ENCODE assay signal across 8 mouse cellular contexts in the genomic region with DNA sequence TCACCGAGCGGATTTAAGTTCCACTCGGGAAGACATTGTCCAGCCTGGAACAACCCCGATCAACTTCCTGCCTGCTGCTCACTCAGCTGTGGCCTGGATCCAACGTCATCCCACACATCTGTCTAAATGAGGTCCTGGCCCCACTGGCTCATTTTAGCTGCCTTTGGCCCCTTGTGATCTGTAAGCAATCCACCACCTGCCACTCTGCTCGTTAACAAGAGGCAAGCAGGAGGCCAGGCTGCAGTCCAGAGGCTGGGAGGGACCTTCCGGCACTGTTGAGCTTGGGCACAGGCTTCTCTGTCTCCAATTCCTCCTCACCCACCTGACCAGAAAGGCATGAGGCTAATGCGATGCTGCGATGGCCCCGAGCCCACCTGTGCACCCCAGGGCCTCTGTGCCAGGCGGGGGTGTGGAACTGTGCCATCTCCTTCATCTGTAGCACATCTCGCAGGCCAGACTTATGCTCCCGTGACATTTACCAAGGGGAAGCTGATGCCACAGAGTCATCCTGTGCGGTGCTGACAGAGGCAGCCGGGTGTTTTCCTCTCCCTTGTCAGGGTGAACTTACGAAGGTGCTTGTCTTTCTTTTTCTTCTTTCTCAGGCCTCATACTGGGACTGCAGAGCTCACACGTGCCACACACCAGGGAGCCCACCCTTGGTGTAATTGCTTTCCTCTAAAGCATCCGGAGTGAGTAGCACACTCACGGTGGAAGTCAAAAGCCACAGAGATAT. TPM values are rescaled to one million over a fixed set of nuclear protein-coding genes. Genes with fewer than 3 reads are reported as not detected.
DNase-seq lines count a peak whose midpoint lies in the region; ATAC-seq and TF ChIP-seq lines count a peak whose summit lies in the region.

No protein-coding gene starts in this region.

- ATAC-seq in CD4-positive, CD25-positive, alpha-beta regulatory T cell, adult 4 months: peak; percentile 80
- ATAC-seq in heart, postnatal 0 days (ENCODE audit: insufficient read depth, low read depth): no peak
- ATAC-seq in limb, embryonic 14.5 days (ENCODE audit: low FRiP score, low read depth): peak; percentile 49; the same call in 1 of the 2 replicates
- ATAC-seq in forebrain, embryonic 16.5 days: no peak
- no peak for ATAC-seq in hindbrain, embryonic 16.5 days

- 47% methylated on average over 19 of the region's 19 CpGs for WGBS in heart, postnatal 0 days
- WGBS in limb, embryonic 14.5 days: 40% methylated on average over 19 of the region's 19 CpGs
- 56% methylated on average over 19 of the region's 19 CpGs for WGBS in forebrain, embryonic 16.5 days
- WGBS in forebrain, embryonic 10.5 days: 67% methylated on average over 19 of the region's 19 CpGs
- 56% methylated on average over 19 of the region's 19 CpGs for WGBS in hindbrain, embryonic 16.5 days

- no peaks in the 10 kb centered on the region for H3K27me3 ChIP-seq in heart, postnatal 0 days (ENCODE audit: control insufficient read depth, insufficient read depth, low read length)
- H3K27me3 ChIP-seq in limb, embryonic 14.5 days (ENCODE audit: control insufficient read depth, insufficient read depth, low read length): no peaks in the 10 kb centered on the region
- no peaks in the 10 kb centered on the region for H3K27me3 ChIP-seq in forebrain, embryonic 16.5 days (replicated peaks; ENCODE audit: control insufficient read depth, insufficient read depth, low read length)
- 0 out of 2 replicates have a peak, but pooled peaks cover 3% of the 10 kb centered on the region for H3K27me3 ChIP-seq in forebrain, embryonic 10.5 days (ENCODE audit: poor library complexity, severe bottlenecking)
- H3K27me3 ChIP-seq in hindbrain, embryonic 16.5 days (replicated peaks; ENCODE audit: control insufficient read depth, insufficient read depth, low read length): no peaks in the 10 kb centered on the region

- no peak overlapping the region for H3K4me2 ChIP-seq in heart, postnatal 0 days (ENCODE audit: low read depth, low read length)
- H3K4me2 ChIP-seq in limb, embryonic 14.5 days (replicated peaks; ENCODE audit: low read depth, low read length, severe bottlenecking): no peak overlapping the region
- no peak overlapping the region for H3K4me2 ChIP-seq in forebrain, embryonic 16.5 days (ENCODE audit: low read length)
- H3K4me2 ChIP-seq in hindbrain, embryonic 16.5 days (ENCODE audit: low read length): no peak overlapping the region

- TF ChIP-seq POLR2A in limb, embryonic 14.5 days (IDR thresholded peaks at IDR 0.05; ENCODE audit: borderline replicate concordance, extremely low read depth, insufficient read depth, insufficient read length): no peak

- H3K4me3 ChIP-seq in heart, postnatal 0 days (ENCODE audit: low read depth, low read length): no peak overlapping the region
- H3K4me3 ChIP-seq in limb, embryonic 14.5 days (replicated peaks; ENCODE audit: low read length): no peak overlapping the region
- no peak overlapping the region for H3K4me3 ChIP-seq in forebrain, embryonic 16.5 days (replicated peaks; ENCODE audit: low read length)
- no peak overlapping the region for H3K4me3 ChIP-seq in forebrain, embryonic 10.5 days
- H3K4me3 ChIP-seq in hindbrain, embryonic 16.5 days (ENCODE audit: low read length): no peak overlapping the region

- no peak overlapping the region for H3K27ac ChIP-seq in heart, postnatal 0 days (ENCODE audit: low read depth)
- H3K27ac ChIP-seq in limb, embryonic 14.5 days (replicated peaks; ENCODE audit: low read depth, low read length): no peak overlapping the region
- no peak overlapping the region for H3K27ac ChIP-seq in forebrain, embryonic 16.5 days (ENCODE audit: low read length)
- no peak overlapping the region for H3K27ac ChIP-seq in forebrain, embryonic 10.5 days
- no peak overlapping the region for H3K27ac ChIP-seq in hindbrain, embryonic 16.5 days (ENCODE audit: low read depth, low read length)

- no peaks in the 10 kb centered on the region for H3K9me3 ChIP-seq in heart, postnatal 0 days (replicated peaks; ENCODE audit: control insufficient read depth, low read length)
- no peaks in the 10 kb centered on the region for H3K9me3 ChIP-seq in limb, embryonic 14.5 days (ENCODE audit: control insufficient read depth, low read length)
- H3K9me3 ChIP-seq in forebrain, embryonic 16.5 days (ENCODE audit: control insufficient read depth, low read length): no peaks in the 10 kb centered on the region
- H3K9me3 ChIP-seq in forebrain, embryonic 10.5 days: no peaks in the 10 kb centered on the region
- peaks cover 5% of the 10 kb centered on the region; the same call in 1 of the 2 replicates for H3K9me3 ChIP-seq in hindbrain, embryonic 16.5 days (ENCODE audit: control insufficient read depth, low read length)

- DNase-seq in adrenal gland, postnatal 14 days: peak; percentile 51
- peak; percentile 35 for DNase-seq in heart, postnatal 0 days (ENCODE audit: low spot score)
- DNase-seq in limb, embryonic 14.5 days (ENCODE audit: low spot score): peak; percentile 27
- DNase-seq in layer of hippocampus, postnatal 10 days (ENCODE audit: low spot score in 2 of 2): no peak
- DNase-seq in forebrain, embryonic 10.5 days (ENCODE audit: extremely low spot score, low spot score): no peak

- TF ChIP-seq CTCF in heart, postnatal 0 days (IDR thresholded peaks at IDR 0.05; ENCODE audit: low read depth): no peak

- no peaks in the 10 kb centered on the region for H3K4me1 ChIP-seq in heart, postnatal 0 days (ENCODE audit: control insufficient read depth, insufficient read depth)
- H3K4me1 ChIP-seq in limb, embryonic 14.5 days (ENCODE audit: control insufficient read depth, insufficient read depth, low read length): peaks cover 13% of the 10 kb centered on the region
- H3K4me1 ChIP-seq in forebrain, embryonic 16.5 days (replicated peaks; ENCODE audit: control insufficient read depth, insufficient read depth, low read length): no peaks in the 10 kb centered on the region
- peaks cover 14% of the 10 kb centered on the region for H3K4me1 ChIP-seq in forebrain, embryonic 10.5 days
- no peaks in the 10 kb centered on the region; the same call in 1 of the 2 replicates for H3K4me1 ChIP-seq in hindbrain, embryonic 16.5 days (ENCODE audit: control insufficient read depth, insufficient read depth, low read depth, low read length)

- no peaks in the 10 kb centered on the region for H3K36me3 ChIP-seq in heart, postnatal 0 days (replicated peaks; ENCODE audit: control insufficient read depth, insufficient read depth, low read length)
- H3K36me3 ChIP-seq in limb, embryonic 14.5 days (ENCODE audit: control insufficient read depth, insufficient read depth, low read length): no peaks in the 10 kb centered on the region
- no peaks in the 10 kb centered on the region for H3K36me3 ChIP-seq in forebrain, embryonic 16.5 days (ENCODE audit: control insufficient read depth, insufficient read depth)
- no peaks in the 10 kb centered on the region for H3K36me3 ChIP-seq in forebrain, embryonic 10.5 days (replicated peaks)
- H3K36me3 ChIP-seq in hindbrain, embryonic 16.5 days (ENCODE audit: control insufficient read depth, insufficient read depth, low read length): no peaks in the 10 kb centered on the region

- TF ChIP-seq EP300 in heart, postnatal 0 days (IDR thresholded peaks at IDR 0.05; ENCODE audit: low read depth): no peak

- H3K9ac ChIP-seq in heart, postnatal 0 days (replicated peaks; ENCODE audit: low read depth, low read length): no peak overlapping the region
- no peak overlapping the region for H3K9ac ChIP-seq in limb, embryonic 14.5 days (ENCODE audit: low read depth, low read length, severe bottlenecking)
- no peak overlapping the region for H3K9ac ChIP-seq in forebrain, embryonic 16.5 days (replicated peaks; ENCODE audit: low read depth, low read length)
- no peak overlapping the region for H3K9ac ChIP-seq in hindbrain, embryonic 16.5 days (ENCODE audit: low read depth, low read length)

RNA-seq across cellular contexts. Expression of gene Zdhhc7, which starts 33.2 kb away (rescaled TPM):
- polyA plus RNA-seq in CD4-positive, CD25-positive, alpha-beta regulatory T cell, adult 4 months (2017; shearing (Covaris generic)): 1 to 10 TPM; 4.9 to 5.4 TPM
- total RNA-seq in adrenal gland, postnatal 14 days (2021): 45.3 and 48.1 TPM in 2 replicates
- total RNA-seq in heart, postnatal 0 days (2014; rRNA removed; ENCODE audit: low replicate concordance): 57.6 and 86.8 TPM in 2 replicates
- polyA plus RNA-seq in heart, postnatal 0 days (2015; fragmentation: Nextera tagmentation; extraction: Ambion mirVana): 33.5 and 35.2 TPM in 2 replicates
- polyA plus RNA-seq in limb, embryonic 14.5 days (2012; rRNA removed): 38.2 and 44.8 TPM in 2 replicates
- polyA plus RNA-seq in limb, embryonic 14.5 days (2014; fragmentation: Nextera tagmentation; extraction: Ambion mirVana): 29.7 and 33.1 TPM in 2 replicates
- total RNA-seq in layer of hippocampus, postnatal 10 days (2021): 10 to 100 TPM; 37.7 to 40.4 TPM
- 28.9 and 29.7 TPM in 2 replicates for polyA plus RNA-seq in forebrain, embryonic 16.5 days (2015; fragmentation: Nextera tagmentation; extraction: Ambion mirVana)
- polyA plus RNA-seq in forebrain, embryonic 10.5 days (2016; fragmentation: Nextera tagmentation; extraction: Ambion mirVana): 28.3 and 30.2 TPM in 2 replicates
- 28.0 and 29.3 TPM in 2 replicates for polyA plus RNA-seq in hindbrain, embryonic 16.5 days (2015; fragmentation: Nextera tagmentation; extraction: Ambion mirVana)

RNA-seq across cellular contexts. Expression of gene 6430548M08Rik, which starts 45.9 kb away (rescaled TPM):
- polyA plus RNA-seq in CD4-positive, CD25-positive, alpha-beta regulatory T cell, adult 4 months (2017; shearing (Covaris generic)): under 1 TPM in 1 of 2 experiments, not detected in 1; 0.20 TPM
- total RNA-seq in adrenal gland, postnatal 14 days (2021): 58.4 and 60.7 TPM in 2 replicates
- total RNA-seq in heart, postnatal 0 days (2014; rRNA removed; ENCODE audit: low replicate concordance): 14.5 and 22.2 TPM in 2 replicates
- polyA plus RNA-seq in heart, postnatal 0 days (2015; fragmentation: Nextera tagmentation; extraction: Ambion mirVana): 7.1 and 8.4 TPM in 2 replicates
- 4.1 and 4.2 TPM in 2 replicates for polyA plus RNA-seq in limb, embryonic 14.5 days (2012; rRNA removed)
- 4.0 and 6.6 TPM in 2 replicates for polyA plus RNA-seq in limb, embryonic 14.5 days (2014; fragmentation: Nextera tagmentation; extraction: Ambion mirVana)
- total RNA-seq in layer of hippocampus, postnatal 10 days (2021): 10 to 100 TPM; 76.5 to 86.8 TPM
- polyA plus RNA-seq in forebrain, embryonic 16.5 days (2015; fragmentation: Nextera tagmentation; extraction: Ambion mirVana): 27.5 and 29.2 TPM in 2 replicates
- 3.4 and 3.8 TPM in 2 replicates for polyA plus RNA-seq in forebrain, embryonic 10.5 days (2016; fragmentation: Nextera tagmentation; extraction: Ambion mirVana)
- polyA plus RNA-seq in hindbrain, embryonic 16.5 days (2015; fragmentation: Nextera tagmentation; extraction: Ambion mirVana): 32.6 and 38.0 TPM in 2 replicates

Comparison
In these comparisons a context has a peak if more than half of its experiments do, and no peak if none do; other contexts are left out.
1. ATAC-seq: peak in CD4-positive, CD25-positive, alpha-beta regulatory T cell, adult 4 months (single experiment) and limb, embryonic 14.5 days (single experiment); none in heart, postnatal 0 days (single experiment), forebrain, embryonic 16.5 days (single experiment) and hindbrain, embryonic 16.5 days (single experiment).
2. DNase-seq: peak in adrenal gland, postnatal 14 days (single experiment), heart, postnatal 0 days (single experiment) and limb, embryonic 14.5 days (single experiment); none in layer of hippocampus, postnatal 10 days (0 of 2) and forebrain, embryonic 10.5 days (single experiment).